Mouse (Mus musculus): ENCODE measurements around the gene Fa2h.
"Not testable (repeated sequence)": the region's sequence is repeated elsewhere in the genome, so short reads cannot be mapped to it uniquely, and the experiment has no call there.

Fa2h gene

DNA sequence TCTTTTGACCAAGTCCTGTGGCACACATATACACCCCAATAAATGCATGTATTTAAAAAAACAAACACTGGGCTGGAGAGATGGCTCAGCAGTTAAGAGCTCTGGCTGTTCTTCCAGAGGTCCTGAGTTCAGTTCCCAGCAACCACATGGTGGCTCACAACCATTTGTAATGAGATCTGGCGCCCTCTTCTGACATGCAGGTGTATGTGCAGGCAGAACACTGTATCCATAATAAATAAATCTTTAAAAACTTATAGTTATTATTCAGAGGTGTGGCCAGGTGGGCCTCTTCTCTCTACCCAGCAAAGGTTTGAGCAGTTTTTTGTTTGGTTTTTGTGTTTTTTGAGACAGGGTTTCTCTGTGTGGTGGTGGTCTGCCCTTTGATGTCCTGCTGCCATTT is 34.7 kb downstream of the Fa2h start:
- no peak for DNase-seq (ENCODE audit: low spot score)

DNA sequence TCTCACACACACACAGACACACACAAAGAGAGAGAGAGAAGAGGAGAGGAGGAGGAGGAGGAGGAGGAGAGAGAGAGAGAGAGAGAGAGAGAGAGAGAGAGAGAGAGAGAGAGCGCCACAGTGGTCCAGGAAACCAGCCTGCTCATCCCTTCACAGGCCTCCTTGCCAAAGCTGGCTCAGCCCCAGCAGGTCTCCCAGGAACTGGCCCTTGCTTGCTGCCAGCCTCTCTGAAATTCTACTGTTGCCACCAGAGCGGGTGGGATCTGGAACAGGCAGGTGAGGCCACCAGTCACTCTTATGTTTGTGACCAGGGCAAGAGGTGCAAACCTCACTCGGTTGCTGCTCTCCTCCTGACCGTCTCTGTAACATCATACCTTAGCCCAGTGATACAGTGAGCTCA is 36.2 kb downstream of the Fa2h start:
- DNase-seq (ENCODE audit: low spot score): no peak

- no peak for DNase-seq (ENCODE audit: low spot score)
Observed at GRCm38 (mm10) chr8:111353497-111353896, 40.1 kb downstream of the Fa2h start.

GRCm38 (mm10) chr8:111352289-111352688 is 41.3 kb downstream of the Fa2h start:
- DNase-seq (ENCODE audit: low spot score): no peak

GRCm38 (mm10) chr8:111350577-111350976 is 43.0 kb downstream of the Fa2h start:
- DNase-seq (ENCODE audit: low spot score): no peak

- peak; percentile 63 for DNase-seq (ENCODE audit: low spot score)
Observed at GRCm38 (mm10) chr8:111343225-111343624, 50.4 kb downstream of the Fa2h start.

GRCm38 (mm10) chr8:111340186-111340585 is 53.4 kb downstream of the Fa2h start:
- DNase-seq (ENCODE audit: low spot score): no peak

- no peak for DNase-seq (ENCODE audit: low spot score)
Observed at GRCm38 (mm10) chr8:111338370-111339208, 55.0 kb downstream of the Fa2h start.

- DNase-seq (ENCODE audit: low spot score): peak; percentile 35
Observed at GRCm38 (mm10) chr8:111337890-111338347, 55.7 kb downstream of the Fa2h start, which contains the start of gene Mlkl. Mlkl (minus strand) TSS chr8:111338177.

DNA sequence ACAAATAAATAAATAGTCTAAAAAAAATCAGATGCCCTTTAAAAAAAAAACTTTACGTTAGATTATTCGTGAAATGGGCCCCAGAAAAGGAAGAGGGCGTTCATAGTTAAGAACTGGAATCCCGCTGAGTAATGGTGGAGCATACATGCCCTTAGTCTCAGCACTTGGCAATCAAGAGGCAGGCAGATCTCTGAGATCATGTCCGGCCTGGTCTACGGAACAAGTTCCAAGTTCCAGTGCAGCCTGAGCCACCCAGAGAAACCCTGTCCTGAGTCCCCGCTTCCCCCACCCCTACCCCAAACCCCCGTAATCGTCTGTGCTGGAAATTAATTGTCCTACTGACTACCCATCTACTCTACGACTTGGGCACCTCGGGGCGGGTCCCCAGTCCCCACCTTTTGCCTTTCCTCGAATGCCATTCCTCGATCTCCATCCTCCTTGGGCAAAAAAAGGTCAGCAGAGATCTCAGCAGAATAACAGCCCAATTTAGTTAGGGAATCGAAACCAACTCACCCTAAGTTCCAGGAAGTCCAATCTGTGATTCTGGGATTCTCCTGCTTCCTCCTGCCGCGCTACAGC is 56.2 kb downstream of the Fa2h start:
- no peak for DNase-seq (ENCODE audit: low spot score)

- DNase-seq (ENCODE audit: low spot score): no peak
Observed at GRCm38 (mm10) chr8:111336692-111337091, 56.9 kb downstream of the Fa2h start.

DNA sequence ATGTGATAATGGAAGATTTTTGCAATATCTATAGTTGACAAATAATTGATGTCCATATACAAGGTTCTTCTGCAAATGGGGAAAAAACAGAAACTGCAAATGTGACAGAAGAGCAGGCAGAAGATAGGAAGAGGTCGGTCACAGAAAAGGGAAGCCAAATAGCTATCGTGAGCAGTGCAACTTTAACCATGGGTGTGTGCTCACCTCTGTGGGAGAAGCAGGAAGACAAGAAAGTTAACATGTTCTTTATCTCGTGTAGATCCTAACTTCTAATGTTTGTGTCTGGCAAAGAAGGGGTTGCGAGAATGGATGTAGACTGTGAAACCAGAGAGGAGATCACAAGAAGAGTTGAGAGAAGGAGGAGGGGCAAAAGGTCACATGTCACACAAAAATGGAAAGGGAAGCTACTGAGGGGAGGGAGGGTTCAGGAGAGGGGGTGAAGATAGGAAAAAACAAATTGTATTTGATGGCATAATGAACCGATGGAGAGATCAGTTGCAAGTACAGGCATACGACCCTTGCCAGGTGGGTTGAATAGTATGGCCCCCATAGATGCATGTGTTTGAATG is 68.3 kb downstream of the Fa2h start:
- DNase-seq (ENCODE audit: low spot score): no peak

- DNase-seq (ENCODE audit: low spot score): no peak
Observed at GRCm38 (mm10) chr8:111314729-111315128, 78.9 kb downstream of the Fa2h start.

DNA sequence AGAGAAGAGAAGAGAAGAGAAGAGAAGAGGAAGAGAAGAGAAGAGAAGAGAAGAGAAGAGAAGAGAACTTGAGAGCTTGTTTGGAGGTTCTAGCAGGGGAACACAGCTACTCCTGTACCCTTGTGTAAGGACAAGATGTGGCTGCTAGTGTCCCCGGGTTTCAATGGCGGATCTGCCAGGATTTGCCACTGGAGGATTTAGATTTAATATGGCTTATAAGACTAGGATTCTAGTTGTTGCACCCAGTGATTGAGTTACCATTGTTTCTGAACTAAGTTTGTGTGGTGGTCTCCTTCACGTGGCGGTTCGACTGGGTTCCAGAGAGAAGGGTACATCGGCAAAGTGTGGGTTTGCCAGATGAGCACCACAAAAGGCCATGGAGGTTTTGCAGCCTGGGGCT is 79.7 kb downstream of the Fa2h start:
- DNase-seq (ENCODE audit: low spot score): not testable (repeated sequence)

GRCm38 (mm10) chr8:111312758-111313162 is 80.9 kb downstream of the Fa2h start:
- no peak for DNase-seq (ENCODE audit: low spot score)

GRCm38 (mm10) chr8:111310006-111310405 is 83.6 kb downstream of the Fa2h start:
- not testable (repeated sequence) for DNase-seq (ENCODE audit: low spot score)

GRCm38 (mm10) chr8:111305031-111305730 is 88.4 kb downstream of the Fa2h start:
- DNase-seq (ENCODE audit: low spot score): no peak

- no peak for DNase-seq (ENCODE audit: low spot score)
Observed at GRCm38 (mm10) chr8:111304359-111304758, 89.3 kb downstream of the Fa2h start.

GRCm38 (mm10) chr8:111303076-111303803 is 90.4 kb downstream of the Fa2h start:
- DNase-seq (ENCODE audit: low spot score): not testable (repeated sequence)

- no peak for DNase-seq (ENCODE audit: low spot score)
Observed at GRCm38 (mm10) chr8:111300597-111301546, 92.8 kb downstream of the Fa2h start.
